36 mouse cellular contexts compared by ENCODE assay signal in genomic region chr2:65548665-65549064, GRCm38 (mm10). TPM values are rescaled to one million over a fixed set of nuclear protein-coding genes. Genes with fewer than 3 reads are reported as not detected.
"Had no signal": no experiment of that assay in that cellular context is flagged by ENCODE, and none has a peak within 500 bp of the region (broad histone marks: within the 10 kb centered on the region; RNA-seq: fewer than 3 reads in every experiment).

No protein-coding gene starts in this region.

- ATAC-seq: hindbrain, embryonic 16.5 days; hindbrain, postnatal 0 days; inflammation-experienced regulatory T-cells, adult 6 months; intestine, embryonic 15.5 days; intestine, embryonic 16.5 days; intestine, postnatal 0 days had no signal

- H3K27ac ChIP-seq: heart, adult 2 months; heart, embryonic 10.5 days; heart, embryonic 13.5 days; heart, embryonic 15.5 days; hindbrain, embryonic 10.5 days; hindbrain, embryonic 12.5 days; hindbrain, embryonic 13.5 days; hindbrain, embryonic 14.5 days; hindbrain, embryonic 15.5 days; hindbrain, postnatal 0 days; intestine, embryonic 15.5 days; kidney, embryonic 15.5 days; kidney, postnatal 0 days; layer of hippocampus, adult 2 months had no signal

- H3K4me3 ChIP-seq: heart, adult 2 months; heart, embryonic 10.5 days; heart, embryonic 12.5 days; heart, embryonic 13.5 days; heart, embryonic 15.5 days; hindbrain, embryonic 10.5 days; hindbrain, embryonic 12.5 days; hindbrain, embryonic 13.5 days; hindbrain, embryonic 15.5 days; intestine, embryonic 15.5 days; kidney, embryonic 15.5 days; layer of hippocampus, adult 2 months had no signal

- H3K4me2 ChIP-seq: heart, embryonic 11.5 days; heart, embryonic 12.5 days; heart, embryonic 13.5 days; heart, embryonic 15.5 days; hindbrain, embryonic 12.5 days; hindbrain, embryonic 13.5 days; hindbrain, embryonic 14.5 days; hindbrain, embryonic 15.5 days; intestine, embryonic 15.5 days; kidney, embryonic 15.5 days had no signal

- H3K27me3 ChIP-seq: heart, embryonic 13.5 days; heart, embryonic 15.5 days; hindbrain, embryonic 12.5 days; hindbrain, embryonic 13.5 days; hindbrain, embryonic 15.5 days; intestine, embryonic 15.5 days; kidney, embryonic 15.5 days had no signal

- H3K9me3 ChIP-seq: heart, embryonic 10.5 days; heart, embryonic 12.5 days; heart, embryonic 13.5 days; heart, embryonic 15.5 days; hindbrain, embryonic 10.5 days; hindbrain, embryonic 12.5 days; hindbrain, embryonic 13.5 days; hindbrain, embryonic 15.5 days; intestine, embryonic 15.5 days; kidney, embryonic 15.5 days had no signal

- H3K4me1 ChIP-seq: heart, embryonic 13.5 days; heart, embryonic 15.5 days; intestine, embryonic 15.5 days had no signal

- DNase-seq: heart, adult 2 months; heart, postnatal 10 days; heart, postnatal 14 days; heart, postnatal 36 days; heart, postnatal 4 days; kidney, adult 11 months; kidney, adult 18-20 months; kidney, adult 2 months; kidney, adult 8-10 months; kidney, adult 9 months; kidney, postnatal 10 days; kidney, postnatal 14 days; kidney, postnatal 25 days; kidney, postnatal 36 days; kidney, postnatal 4 days; layer of hippocampus, adult 9-11 months had no signal

- H3K9ac ChIP-seq: heart, embryonic 12.5 days; heart, embryonic 13.5 days; heart, embryonic 15.5 days; hindbrain, embryonic 12.5 days; hindbrain, embryonic 13.5 days; hindbrain, embryonic 14.5 days; hindbrain, embryonic 15.5 days; intestine, embryonic 15.5 days; kidney, embryonic 15.5 days had no signal

- H3K36me3 ChIP-seq: heart, embryonic 10.5 days; heart, embryonic 12.5 days; heart, embryonic 13.5 days; heart, embryonic 15.5 days; hindbrain, embryonic 10.5 days; hindbrain, embryonic 12.5 days; hindbrain, embryonic 13.5 days; hindbrain, embryonic 15.5 days; intestine, embryonic 15.5 days; kidney, embryonic 15.5 days had no signal

RNA-seq across cellular contexts. Expression of gene Scn3a, which starts 18.8 kb away (rescaled TPM):
- total RNA-seq: hematopoietic stem cell, adult 5-6 weeks had no signal
- polyA plus RNA-seq: inflammation-experienced regulatory T-cells, adult 6 months had no signal
